Mouse (Mus musculus) olfactory bulb, adult 2 months (tissue): Measurements from ENCODE around the gene Ddah1.
A peak's percentile ranks its signal among the peaks of the same experiment; 100 is the strongest.

Experiments used
- CTCF ChIP-seq: fragments of 200-500 bp; IDR thresholded peaks from 2 replicates; pipeline ENCODE4 v1.5.1; 2012; ENCODE audit warnings: low read depth, mild to moderate bottlenecking, low read length, moderate library complexity; ENCODE audit not compliant: insufficient read depth
- POLR2A ChIP-seq: fragments of 200-500 bp; IDR thresholded peaks from 2 replicates; pipeline ENCODE4 v1.6.1; 2012; ENCODE audit warnings: mild to moderate bottlenecking, low read depth, low read length, moderate library complexity; ENCODE audit not compliant: insufficient read depth

DNA sequence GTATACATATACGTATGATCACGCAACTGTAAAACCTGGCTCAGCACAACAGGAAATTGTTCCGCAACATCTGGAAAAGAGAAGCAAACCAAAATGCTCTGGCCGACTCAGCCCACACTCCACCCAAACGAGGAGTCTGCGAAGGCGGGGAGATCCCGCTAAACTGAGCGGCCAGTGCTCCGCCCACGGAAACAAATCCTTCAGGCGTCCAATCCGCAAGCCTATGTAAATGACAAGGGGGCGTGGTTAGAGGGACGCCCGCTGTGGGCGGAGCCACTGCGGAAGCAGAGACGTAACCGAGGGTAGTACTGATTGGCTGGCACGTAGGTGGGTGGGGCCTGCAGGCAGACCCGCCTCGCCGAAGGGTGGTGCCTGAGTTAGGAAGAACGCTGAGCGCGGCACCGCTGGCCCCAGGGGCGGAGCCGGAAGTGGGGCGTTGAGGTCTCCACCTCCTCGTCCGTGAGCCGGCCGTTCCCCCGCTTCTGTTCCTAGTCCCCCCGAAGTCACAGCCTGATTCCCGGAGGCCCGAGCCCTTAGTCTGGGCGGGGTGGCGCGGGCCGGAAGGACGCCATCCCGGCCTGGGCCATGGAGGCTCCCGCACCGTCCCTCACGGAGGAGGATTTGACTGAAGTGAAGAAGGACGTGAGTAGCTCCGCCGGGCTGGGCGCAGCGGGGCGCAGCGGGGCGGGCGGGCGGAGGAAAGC lies 165.6 kb downstream of the Ddah1 start:
- TF ChIP-seq CTCF (no peak), POLR2A (peak; percentile 72)
